Mouse (Mus musculus): ENCODE measurements around the gene Trub1. TPM values are rescaled to one million over a fixed set of nuclear protein-coding genes. Genes with fewer than 3 reads are reported as not detected.

Trub1 gene
- total RNA-seq, 2 experiments from 2014 or later: 26.1 to 27.5 TPM

- no peak for DNase-seq (ENCODE audit: low spot score in 2 of 2)
Measured at GRCm38 (mm10) chr19:57489527-57489926, 36.8 kb downstream of the Trub1 start.

- DNase-seq (ENCODE audit: low spot score in 2 of 2): no peak
Measured at GRCm38 (mm10) chr19:57491030-57491429, 38.3 kb downstream of the Trub1 start.

GRCm38 (mm10) chr19:57494020-57494419 lies 41.3 kb downstream of the Trub1 start:
- DNase-seq (ENCODE audit: low spot score in 2 of 2): no peak

- no peak for DNase-seq (ENCODE audit: low spot score in 2 of 2)
Measured at GRCm38 (mm10) chr19:57498110-57498743, 45.5 kb downstream of the Trub1 start.

GRCm38 (mm10) chr19:57498884-57499410 lies 46.2 kb downstream of the Trub1 start:
- no peak for DNase-seq (ENCODE audit: low spot score in 2 of 2)

GRCm38 (mm10) chr19:57500254-57500653 lies 47.5 kb downstream of the Trub1 start:
- DNase-seq (ENCODE audit: low spot score in 2 of 2): no peak

GRCm38 (mm10) chr19:57503144-57503543 lies 50.4 kb downstream of the Trub1 start:
- DNase-seq (ENCODE audit: low spot score in 2 of 2): no peak

- DNase-seq (ENCODE audit: low spot score in 2 of 2): no peak
Measured at GRCm38 (mm10) chr19:57505048-57505932, 52.6 kb downstream of the Trub1 start.

GRCm38 (mm10) chr19:57506591-57506990 lies 53.9 kb downstream of the Trub1 start:
- no peak for DNase-seq (ENCODE audit: low spot score in 2 of 2)

GRCm38 (mm10) chr19:57508261-57508788 lies 55.6 kb downstream of the Trub1 start:
- no peak for DNase-seq (ENCODE audit: low spot score in 2 of 2)

- DNase-seq (ENCODE audit: low spot score in 2 of 2): no peak
Measured at GRCm38 (mm10) chr19:57509758-57510319, 57.1 kb downstream of the Trub1 start.

- no peak for DNase-seq (ENCODE audit: low spot score in 2 of 2)
Measured at GRCm38 (mm10) chr19:57510836-57511235, 58.1 kb downstream of the Trub1 start.

- no peak for DNase-seq (ENCODE audit: low spot score in 2 of 2)
Measured at GRCm38 (mm10) chr19:57513123-57513522, 60.4 kb downstream of the Trub1 start.

- no peak for DNase-seq (ENCODE audit: low spot score in 2 of 2)
Measured at GRCm38 (mm10) chr19:57521721-57522120, 69.0 kb downstream of the Trub1 start.

- DNase-seq (ENCODE audit: low spot score in 2 of 2): no peak
Measured at GRCm38 (mm10) chr19:57523363-57523762, 70.7 kb downstream of the Trub1 start.

- no peak for DNase-seq (ENCODE audit: low spot score in 2 of 2)
Measured at GRCm38 (mm10) chr19:57525693-57526092, 73.0 kb downstream of the Trub1 start.

- no peak for DNase-seq (ENCODE audit: low spot score in 2 of 2)
Measured at GRCm38 (mm10) chr19:57530212-57530611, 77.5 kb downstream of the Trub1 start.

- no peak for DNase-seq (ENCODE audit: low spot score in 2 of 2)
Measured at GRCm38 (mm10) chr19:57534262-57534661, 81.5 kb downstream of the Trub1 start.

- DNase-seq (ENCODE audit: low spot score in 2 of 2): no peak
Measured at GRCm38 (mm10) chr19:57536512-57536911, 83.8 kb downstream of the Trub1 start.

- no peak for DNase-seq (ENCODE audit: low spot score in 2 of 2)
Measured at GRCm38 (mm10) chr19:57537510-57538182, 84.9 kb downstream of the Trub1 start.

GRCm38 (mm10) chr19:57540118-57540517 lies 87.4 kb downstream of the Trub1 start:
- DNase-seq (ENCODE audit: low spot score in 2 of 2): no peak
